Mouse (Mus musculus) liver, adult 2 months (tissue): ENCODE measurements around the gene Acss2. TPM values are rescaled to one million over a fixed set of nuclear protein-coding genes. Genes with fewer than 3 reads are reported as not detected.

Experiments used
- DNase-seq: peaks from one replicate; pipeline ENCODE4 v3.0.0-alpha.2; 2011; ENCODE audit warnings: low read depth, low spot score; ENCODE audit errors: extremely low read depth
- H3K27ac ChIP-seq: fragments of 200-500 bp; replicated peaks from 2 replicates; pipeline ENCODE4 v1.5.1; 2012; ENCODE audit warnings: low read depth, mild to moderate bottlenecking, control low read depth, inconsistent platforms, low read length; ENCODE audit not compliant: insufficient read depth
- H3K27me3 ChIP-seq: fragments of 200-500 bp; 2 replicates; pipeline ENCODE4 v1.6.1; 2012; ENCODE audit warnings: mild to moderate bottlenecking, moderate library complexity, low read length, inconsistent platforms; ENCODE audit not compliant: control insufficient read depth, insufficient read depth
- H3K36me3 ChIP-seq: fragments of 200-500 bp; 2 replicates; pipeline ENCODE4 v1.6.1; 2012; ENCODE audit warnings: low read length, inconsistent platforms; ENCODE audit not compliant: control insufficient read depth, insufficient read depth
- H3K4me1 ChIP-seq: fragments of 200-500 bp; 2 replicates; pipeline ENCODE4 v1.6.1; 2011; ENCODE audit warnings: low read length; ENCODE audit not compliant: control insufficient read depth, insufficient read depth
- H3K4me3 ChIP-seq: fragments of 200-500 bp; 2 replicates; pipeline ENCODE4 v1.5.1; 2011; ENCODE audit warnings: low read depth, mild to moderate bottlenecking, control low read depth, low read length, moderate library complexity; ENCODE audit not compliant: insufficient read depth
- H3K79me2 ChIP-seq: fragments of 200-500 bp; 2 replicates; pipeline ENCODE4 v1.6.1; 2012; ENCODE audit warnings: inconsistent platforms, mild to moderate bottlenecking, low read length, moderate library complexity; ENCODE audit not compliant: control insufficient read depth, insufficient read depth
- H3K9ac ChIP-seq: fragments of 200-500 bp; 2 replicates; pipeline ENCODE4 v1.6.1; 2012; ENCODE audit warnings: low read depth, mild to moderate bottlenecking, control low read depth, inconsistent platforms, low read length
- CTCF ChIP-seq: fragments of 200-500 bp; IDR thresholded peaks from 2 replicates; pipeline ENCODE4 v1.5.1; 2011; ENCODE audit warnings: low read depth, low read length, control low read depth
- POLR2A ChIP-seq: fragments of 200-500 bp; IDR thresholded peaks from 2 replicates; pipeline ENCODE4 v1.6.1; 2011; ENCODE audit warnings: low read length, control low read depth; ENCODE audit not compliant: insufficient read depth; ENCODE audit errors: extremely low read depth
- WGBS: fragments of 180-500 bp; shearing (Covaris S2); methylation state at CpG from one replicate; pipeline ENCODE4 v1.1.7; 2018; 5-methylcytosine and 5-hydroxymethylcytosine counted together
- polyA plus RNA-seq: library from polyadenylated mRNA; depleted of rRNA; stranded (reverse); fragments of >200 nt; gene quantifications from 2 replicates; pipeline ENCODE4 v1.2.3, GENCODE M21; 2012
- total RNA-seq: library from RNA; depleted of rRNA; stranded (reverse); fragments of >200 nt; gene quantifications from 2 replicates; pipeline ENCODE4 v1.2.3, GENCODE M21; 2014

Acss2 gene
- total and polyA plus RNA-seq, 2 experiments = 248 to 297 TPM

DNA sequence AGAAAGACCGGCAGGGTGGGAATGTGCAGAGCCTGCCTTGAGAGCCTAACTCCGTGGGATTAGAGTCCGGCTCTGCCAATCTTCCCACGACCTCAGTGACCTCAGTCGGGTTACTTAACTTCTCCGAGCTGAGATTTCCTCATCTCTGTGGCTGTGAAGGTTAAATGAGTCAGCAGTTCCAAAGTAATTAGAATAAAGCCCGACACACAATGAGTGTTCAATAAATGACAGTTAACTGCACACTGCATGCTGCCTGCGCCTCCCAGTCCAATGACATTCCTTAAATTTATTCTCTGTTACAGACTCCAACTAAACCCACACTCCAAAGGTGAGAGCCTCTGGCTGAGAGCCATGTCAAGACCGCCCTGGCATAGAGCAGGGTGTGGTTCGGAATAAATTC lies 67.7 kb downstream of the Acss2 start:
- H3K27ac ChIP-seq = peak overlapping the region; percentile 87
- H3K4me1 ChIP-seq = peaks cover 27% of the 10 kb centered on the region
- H3K4me3 ChIP-seq = no peak overlapping the region
- TF ChIP-seq POLR2A (no peak), CTCF (no peak)
- no peaks in the 10 kb centered on the region for H3K79me2 ChIP-seq
- peak; percentile 90 for DNase-seq
- H3K27me3 ChIP-seq = no peaks in the 10 kb centered on the region
- 15% methylated on average over 10 of the region's 10 CpGs for WGBS
- peaks cover 8% of the 10 kb centered on the region for H3K36me3 ChIP-seq
- H3K9ac ChIP-seq = 0 out of 2 replicates have a peak overlapping the region, but pooled peaks have one; percentile 26

DNA sequence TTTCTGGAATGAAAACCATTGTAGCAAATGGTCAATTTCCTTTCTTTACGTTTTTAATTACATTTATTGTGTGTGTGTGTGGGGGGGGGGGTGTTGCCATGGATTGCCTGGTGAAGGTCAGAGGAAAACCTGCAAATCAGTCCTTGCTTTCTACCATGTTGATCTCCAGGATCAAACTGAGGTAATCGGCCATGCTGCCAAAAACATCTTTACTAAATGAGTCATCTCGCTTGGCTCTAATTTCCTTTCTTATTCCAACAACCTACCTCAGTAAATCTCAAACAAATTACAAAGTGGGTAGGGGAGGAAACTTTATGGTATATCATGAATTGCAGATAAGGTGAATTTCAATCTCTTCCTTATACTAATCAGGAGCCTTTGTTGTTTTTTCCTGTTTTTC lies 70.4 kb downstream of the Acss2 start:
- Histone ChIP-seq H3K79me2 (no peaks in the 10 kb centered on the region), H3K27ac (no peak overlapping the region), H3K9ac (no peak overlapping the region), H3K4me1 (peaks cover 26% of the 10 kb centered on the region), H3K4me3 (no peak overlapping the region), H3K36me3 (peaks cover 1% of the 10 kb centered on the region; the same call in 1 of the 2 replicates), H3K27me3 (no peaks in the 10 kb centered on the region)
- WGBS = 38% methylated on average over 3 of the region's 3 CpGs
- DNase-seq = peak; percentile 64
- TF ChIP-seq POLR2A (no peak), CTCF (no peak)

DNA sequence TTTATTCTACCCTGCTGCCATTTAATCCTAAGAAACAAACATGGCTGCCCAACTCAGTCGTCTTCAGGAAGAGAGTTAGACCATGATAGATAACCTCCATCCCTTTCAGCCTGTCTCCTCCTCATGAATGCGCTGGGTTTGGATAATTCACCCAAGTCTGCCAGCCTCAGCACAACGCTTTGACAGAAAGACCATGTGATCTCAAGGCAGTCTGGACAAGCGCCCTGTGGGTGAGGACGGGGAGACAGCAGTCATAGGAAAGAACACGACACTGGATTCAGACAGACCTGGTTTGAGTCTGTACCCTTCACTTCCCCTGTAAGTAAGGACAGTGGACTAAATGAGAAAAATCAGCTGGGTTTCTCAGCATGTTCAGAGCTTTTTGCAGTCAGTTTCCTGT lies 71.8 kb downstream of the Acss2 start:
- TF ChIP-seq POLR2A = no peak
- no peak for TF ChIP-seq CTCF
- WGBS = 44% methylated on average over 6 of the region's 6 CpGs
- no peak overlapping the region for H3K4me3 ChIP-seq
- no peak overlapping the region for H3K9ac ChIP-seq
- DNase-seq = peak; percentile 46
- 0 out of 2 replicates have a peak overlapping the region, but pooled peaks have one; percentile 11 for H3K27ac ChIP-seq
- H3K79me2 ChIP-seq = no peaks in the 10 kb centered on the region
- peaks cover 21% of the 10 kb centered on the region for H3K4me1 ChIP-seq
- H3K27me3 ChIP-seq = no peaks in the 10 kb centered on the region
- H3K36me3 ChIP-seq = peaks cover 1% of the 10 kb centered on the region; the same call in 1 of the 2 replicates

DNA sequence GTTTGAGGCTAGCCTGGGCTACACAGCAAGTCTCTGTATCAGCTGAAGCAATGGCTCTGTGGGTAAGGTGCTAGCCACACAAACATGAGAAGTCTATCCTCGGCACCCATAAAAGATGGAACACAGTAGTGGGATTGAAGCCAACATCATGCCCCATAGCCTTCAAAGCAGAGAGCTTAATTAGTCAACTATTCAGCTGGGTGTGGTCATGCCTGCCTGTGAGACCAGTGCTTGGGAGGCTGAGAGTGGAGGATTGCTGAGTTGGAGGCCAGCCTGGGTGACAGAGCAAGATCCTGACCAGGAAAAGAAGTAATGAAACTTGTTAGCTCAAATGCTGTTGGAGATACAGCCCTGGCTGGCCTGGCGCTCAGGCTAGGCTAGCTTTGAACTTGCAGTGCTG lies 73.1 kb downstream of the Acss2 start:
- peak; percentile 46 for DNase-seq
- peaks cover 1% of the 10 kb centered on the region; the same call in 1 of the 2 replicates for H3K36me3 ChIP-seq
- H3K27me3 ChIP-seq = no peaks in the 10 kb centered on the region
- 65% methylated on average over 2 of the region's 2 CpGs for WGBS
- H3K4me3 ChIP-seq = no peak overlapping the region
- no peak overlapping the region for H3K9ac ChIP-seq
- peaks cover 18% of the 10 kb centered on the region for H3K4me1 ChIP-seq
- H3K79me2 ChIP-seq = no peaks in the 10 kb centered on the region
- peak overlapping the region; percentile 29 for H3K27ac ChIP-seq
- no peak for TF ChIP-seq CTCF
- TF ChIP-seq POLR2A = no peak

DNA sequence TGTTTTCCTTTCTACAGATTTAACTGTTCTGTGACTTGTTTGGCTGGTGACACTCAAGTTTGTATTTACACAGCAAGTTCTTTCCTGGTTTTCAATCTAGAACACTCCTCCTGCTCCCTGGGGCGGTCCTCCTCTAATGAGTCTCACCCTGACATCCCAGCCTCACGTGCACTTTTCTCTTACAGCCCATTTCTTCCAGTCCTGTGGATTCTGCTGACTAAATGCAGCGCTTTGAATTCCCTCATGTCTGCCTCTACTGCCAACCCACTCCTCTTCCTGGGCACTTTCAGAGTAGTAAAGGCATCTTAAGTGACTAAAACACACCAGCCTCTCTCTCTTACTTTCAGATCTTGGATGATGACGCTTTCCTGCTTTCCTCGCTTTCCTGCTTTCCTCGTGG lies 73.9 kb downstream of the Acss2 start:
- Histone ChIP-seq H3K9ac (peak overlapping the region; percentile 88), H3K36me3 (peaks cover 1% of the 10 kb centered on the region; the same call in 1 of the 2 replicates), H3K4me3 (peak overlapping the region; percentile 86), H3K79me2 (no peaks in the 10 kb centered on the region), H3K27ac (peak overlapping the region; percentile 94), H3K4me1 (peaks cover 17% of the 10 kb centered on the region), H3K27me3 (no peaks in the 10 kb centered on the region)
- 2% methylated on average over 6 of the region's 6 CpGs for WGBS
- peak; percentile 70 for DNase-seq
- TF ChIP-seq POLR2A (no peak), CTCF (no peak)

DNA sequence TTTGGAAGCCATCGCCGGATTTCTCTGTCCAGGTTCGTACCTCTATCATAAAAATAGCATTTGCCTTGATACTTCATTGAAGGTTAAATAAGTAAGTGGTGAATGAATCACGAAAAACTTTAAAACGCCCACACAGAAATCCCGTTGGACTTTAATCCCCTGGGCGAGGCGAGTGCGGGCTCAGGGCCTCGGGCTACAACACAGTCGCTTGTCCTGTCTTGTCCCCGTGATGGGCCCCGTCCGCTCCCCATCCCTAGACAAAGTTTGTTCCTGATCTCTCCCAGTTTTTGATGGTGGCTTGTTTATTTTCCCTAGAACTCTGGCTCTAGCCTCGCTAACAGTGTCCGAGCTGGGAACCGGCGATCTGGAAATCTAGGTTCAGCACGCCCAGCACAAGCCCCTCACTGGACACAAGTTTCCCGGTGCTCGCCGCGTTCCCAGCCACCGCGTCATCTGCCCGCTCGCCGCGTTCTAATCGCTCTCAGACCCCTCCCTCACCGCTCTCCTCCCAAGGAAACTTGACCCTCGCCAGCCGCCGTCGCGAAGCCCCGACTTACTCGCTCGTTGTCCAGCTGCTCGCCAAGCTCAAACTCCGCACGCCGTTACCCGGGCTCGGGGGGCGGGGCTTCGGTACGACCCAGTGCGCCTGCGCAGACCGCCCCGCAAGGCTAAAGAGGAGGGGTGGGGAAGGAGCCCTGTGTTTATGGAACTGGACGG lies 74.5 kb downstream of the Acss2 start, which contains the start of gene Gss:
Gss (minus strand) TSS at position 674 of the 717 bp plus-strand sequence.
- H3K36me3 ChIP-seq = peaks cover under 1% of the 10 kb centered on the region; the same call in 1 of the 2 replicates
- peaks cover 15% of the 10 kb centered on the region for H3K4me1 ChIP-seq

More for the DNA sequence above, 74.5 kb downstream of the Acss2 start, which contains the start of gene Gss:
- Histone ChIP-seq H3K27ac (peak within 1 kb of the TSS; percentile 94), H3K27me3 (no peaks in the 10 kb centered on the region), H3K9ac (peak within 1 kb of the TSS; percentile 88), H3K79me2 (no peaks in the 10 kb centered on the region), H3K4me3 (peak within 1 kb of the TSS; percentile 86)
- TF ChIP-seq POLR2A (peak; percentile 48), CTCF (no peak)
- under 1% methylated on average over 53 of the region's 53 CpGs for WGBS
- peak; percentile 82 for DNase-seq
